Mouse (Mus musculus) midbrain, postnatal 0 days (tissue): ENCODE measurements at regions not wholly inside any gene's neighbourhood (a gene's known extent, or its start where the extent isn't known, plus 50 kb on each side); places are given as distances from the start of the nearest gene placed in this dataset.

Experiments used
- ATAC-seq: fragments of 200-750 bp; cut with Nextera tagmentation; 2 replicates; pipeline ENCODE4 v1.8.0; 2017; ENCODE audit warnings: moderate number of reproducible peaks, mild to moderate bottlenecking, moderate TSS enrichment, moderate library complexity; ENCODE audit not compliant: low FRiP score
- DNase-seq: peaks from one replicate; pipeline ENCODE4 v3.0.0-alpha.2; 2015; ENCODE audit warnings: low spot score
- H3K27ac ChIP-seq: fragments of 300-500 bp; sonication (generic); 2 replicates; pipeline ENCODE4 v1.5.1; 2014; ENCODE audit warnings: low read depth, mild to moderate bottlenecking, low read length, mixed read lengths
- H3K27me3 ChIP-seq: fragments of 300-500 bp; sonication (generic); 2 replicates; pipeline ENCODE4 v1.6.1; 2014; ENCODE audit warnings: low read length, control low read depth, mixed read lengths; ENCODE audit not compliant: insufficient read depth
- H3K36me3 ChIP-seq: fragments of 300-500 bp; sonication (generic); 2 replicates; pipeline ENCODE4 v1.6.1; 2014; ENCODE audit warnings: low read length, control low read depth, mixed read lengths; ENCODE audit not compliant: insufficient read depth
- H3K4me1 ChIP-seq: fragments of 300-500 bp; sonication (generic); 2 replicates; pipeline ENCODE4 v1.6.1; 2014; ENCODE audit warnings: mild to moderate bottlenecking, control low read depth, antibody characterized with exemption, low read length, mixed read lengths; ENCODE audit not compliant: insufficient read depth
- H3K4me2 ChIP-seq: fragments of 300-500 bp; sonication (generic); 2 replicates; pipeline ENCODE4 v1.6.1; 2014; ENCODE audit warnings: low read depth, mild to moderate bottlenecking, low read length, mixed read lengths; ENCODE audit not compliant: poor library complexity, severe bottlenecking
- H3K4me3 ChIP-seq: fragments of 300-500 bp; sonication (generic); 2 replicates; pipeline ENCODE4 v1.5.1; 2014; ENCODE audit warnings: low read depth, mild to moderate bottlenecking, low read length, moderate library complexity
- H3K9ac ChIP-seq: fragments of 300-500 bp; sonication (generic); replicated peaks from 2 replicates; pipeline ENCODE4 v1.6.1; 2014; ENCODE audit warnings: mild to moderate bottlenecking, low read length, moderate library complexity, mixed read lengths; ENCODE audit not compliant: poor library complexity, severe bottlenecking
- H3K9me3 ChIP-seq: fragments of 300-500 bp; sonication (generic); 2 replicates; pipeline ENCODE4 v1.6.1; 2016; ENCODE audit warnings: low read length, control low read depth
- CTCF ChIP-seq: IDR thresholded peaks from 2 replicates; pipeline ENCODE4 v1.5.1; 2016; ENCODE audit warnings: antibody characterized with exemption, mild to moderate bottlenecking
- WGBS: fragments of 180-500 bp; shearing (Covaris S2); extraction: QIAGEN DNeasy Blood & Tissue Kit; methylation state at CpG from one replicate; pipeline ENCODE4 v1.1.7; 2014; 5-methylcytosine and 5-hydroxymethylcytosine counted together

DNA sequence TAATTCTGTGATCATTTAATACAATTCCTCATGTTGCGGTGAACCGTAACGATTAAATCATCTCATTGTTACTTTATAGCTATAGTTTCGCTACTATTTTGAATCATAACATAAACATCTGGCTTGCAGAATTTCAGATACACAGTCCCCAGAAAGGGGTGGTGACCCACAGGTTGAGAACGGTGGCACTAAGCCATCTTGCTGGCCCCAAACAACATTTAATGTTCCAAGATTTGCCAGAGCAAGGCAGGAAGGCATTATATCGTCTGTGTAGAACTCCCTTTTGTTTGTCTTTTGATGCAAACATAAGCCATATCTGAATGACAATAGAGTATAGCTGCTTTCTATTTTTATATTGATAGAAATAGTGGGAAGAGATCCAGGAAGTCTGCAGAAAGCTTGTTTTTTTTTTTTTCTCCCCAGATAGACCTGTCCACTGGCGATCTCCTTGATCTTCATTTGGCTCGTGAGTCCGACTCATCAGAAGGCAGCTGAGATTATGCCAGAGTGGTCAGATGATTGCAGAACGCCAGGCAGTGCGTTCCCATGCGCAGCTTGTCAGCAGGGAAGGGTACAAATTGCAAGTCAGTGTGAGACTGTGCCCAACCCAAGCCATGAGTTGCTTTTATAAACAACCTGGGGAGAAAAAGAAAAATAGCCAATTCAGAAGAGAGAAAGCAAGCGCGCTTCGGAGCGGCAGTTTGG lies 213.9 kb downstream of the Dok5 start:
- 50% methylated on average over 16 of the region's 16 CpGs for WGBS
- Histone ChIP-seq H3K4me2 (no peak overlapping the region), H3K9me3 (no peaks in the 10 kb centered on the region), H3K4me1 (no peaks in the 10 kb centered on the region; the same call in 1 of the 2 replicates), H3K27ac (no peak overlapping the region), H3K36me3 (no peaks in the 10 kb centered on the region), H3K27me3 (no peaks in the 10 kb centered on the region), H3K9ac (no peak overlapping the region), H3K4me3 (no peak overlapping the region)
- DNase-seq, result peak; percentile 44
- no peak for ATAC-seq
- no peak for TF ChIP-seq CTCF

DNA sequence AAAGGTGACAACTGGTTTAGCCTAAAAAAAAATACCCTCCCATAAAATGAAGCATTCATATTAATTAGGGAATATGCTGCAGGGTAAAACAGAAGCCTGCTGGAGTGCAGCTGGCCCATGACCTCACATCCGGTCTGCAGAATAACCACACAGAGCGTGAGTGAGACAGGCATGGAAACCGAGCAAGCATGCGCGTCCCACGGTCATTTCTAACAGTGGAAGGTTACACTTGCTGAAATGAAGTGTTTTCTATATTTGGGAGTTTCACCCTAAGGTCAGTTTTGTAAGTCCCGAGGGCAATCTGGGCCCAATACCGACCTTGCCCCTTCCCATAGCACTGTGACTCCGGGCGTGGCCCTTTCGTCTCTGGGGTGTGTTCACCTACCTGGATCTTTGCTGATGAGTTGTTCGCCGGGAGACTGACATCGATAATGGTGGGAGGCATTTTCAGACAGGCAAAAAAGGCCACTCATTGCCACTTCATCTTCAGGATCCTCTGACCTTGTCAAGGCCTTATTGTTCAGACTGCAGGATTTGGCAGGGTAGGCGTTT lies 214.6 kb downstream of the Dok5 start:
- no peak for TF ChIP-seq CTCF
- H3K27ac ChIP-seq, result no peak overlapping the region
- H3K9me3 ChIP-seq, result no peaks in the 10 kb centered on the region
- no peaks in the 10 kb centered on the region for H3K36me3 ChIP-seq
- no peak for ATAC-seq
- H3K4me3 ChIP-seq, result no peak overlapping the region
- DNase-seq, result peak; percentile 41
- no peak overlapping the region for H3K9ac ChIP-seq
- no peaks in the 10 kb centered on the region for H3K27me3 ChIP-seq
- H3K4me1 ChIP-seq, result no peaks in the 10 kb centered on the region; the same call in 1 of the 2 replicates
- WGBS, result 81% methylated on average over 15 of the region's 15 CpGs
- H3K4me2 ChIP-seq, result no peak overlapping the region

DNA sequence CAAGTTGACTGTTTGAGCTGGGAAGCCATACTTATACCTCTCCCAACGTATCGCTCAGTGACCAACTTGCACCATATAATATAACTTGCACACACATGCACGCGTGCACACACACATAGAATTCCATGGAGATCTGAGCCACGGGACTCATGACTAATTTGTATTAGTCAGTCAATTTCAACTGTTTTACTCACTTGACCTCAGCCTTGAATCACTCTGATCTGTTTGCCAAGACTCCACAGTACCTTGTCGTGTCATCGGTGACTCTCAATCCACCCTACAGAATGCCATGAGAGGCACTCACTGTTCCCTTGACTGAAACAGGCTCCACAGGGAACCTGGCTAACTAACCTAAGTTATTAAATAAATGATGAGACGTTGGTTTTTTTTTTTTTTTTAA lies 215.6 kb downstream of the Dok5 start:
- H3K4me2 ChIP-seq, result no peak overlapping the region
- H3K9ac ChIP-seq, result no peak overlapping the region
- no peak overlapping the region for H3K27ac ChIP-seq
- H3K4me3 ChIP-seq, result no peak overlapping the region
- H3K36me3 ChIP-seq, result no peaks in the 10 kb centered on the region
- ATAC-seq (no peak), DNase-seq (no peak)
- TF ChIP-seq CTCF, result no peak
- no peaks in the 10 kb centered on the region; the same call in 1 of the 2 replicates for H3K4me1 ChIP-seq
- WGBS, result 88% methylated on average over 8 of the region's 8 CpGs
- no peaks in the 10 kb centered on the region for H3K27me3 ChIP-seq
- H3K9me3 ChIP-seq, result no peaks in the 10 kb centered on the region

DNA sequence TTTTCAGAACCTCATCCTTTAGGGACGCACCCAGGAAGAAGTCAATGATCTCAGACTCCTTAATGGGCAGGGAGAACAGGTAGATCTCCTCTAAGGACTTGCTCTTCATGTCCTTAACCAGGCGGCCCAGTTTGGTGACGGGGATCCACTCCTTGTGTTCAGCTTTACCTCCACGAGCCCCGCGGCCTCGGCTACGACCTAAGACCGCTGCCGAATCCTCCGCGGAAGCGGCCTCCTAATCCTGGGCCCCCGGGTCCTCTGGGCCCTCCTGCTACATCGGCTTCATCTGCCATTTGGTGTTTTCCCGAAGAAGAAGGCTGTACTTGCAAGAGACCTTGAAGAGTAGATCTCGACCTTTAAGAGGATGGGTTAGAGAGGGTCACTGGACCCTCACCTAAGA lies 223.0 kb downstream of the Dok5 start:
- Histone ChIP-seq H3K27me3 (no peaks in the 10 kb centered on the region), H3K4me1 (no peaks in the 10 kb centered on the region), H3K4me3 (no peak overlapping the region), H3K27ac (no peak overlapping the region), H3K9me3 (no peaks in the 10 kb centered on the region), H3K4me2 (no peak overlapping the region), H3K36me3 (no peaks in the 10 kb centered on the region), H3K9ac (no peak overlapping the region)
- ATAC-seq (no peak), DNase-seq (no peak)
- TF ChIP-seq CTCF, result no peak
- WGBS, result 95% methylated on average over 17 of the region's 17 CpGs

DNA sequence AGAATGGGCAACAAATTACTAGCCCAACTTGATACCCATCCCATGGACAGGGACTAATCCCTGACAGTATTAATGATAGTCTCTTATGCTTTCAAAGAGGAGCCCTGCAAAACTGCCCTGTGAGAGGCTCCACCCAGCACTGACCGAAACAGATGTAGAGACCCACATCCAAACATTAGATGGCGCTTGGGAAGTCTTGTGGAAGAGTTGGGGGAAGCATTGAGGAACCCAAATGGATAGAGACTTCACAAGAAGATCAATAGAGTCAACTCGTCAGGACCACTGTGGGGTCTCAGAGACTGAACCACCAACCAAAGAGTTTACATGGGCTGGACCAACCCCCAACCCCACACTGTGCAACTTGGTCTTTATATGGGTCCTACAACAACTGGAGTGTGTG lies 225.2 kb downstream of the Dok5 start:
- Histone ChIP-seq H3K9me3 (no peaks in the 10 kb centered on the region), H3K27me3 (no peaks in the 10 kb centered on the region), H3K4me3 (no peak overlapping the region), H3K36me3 (no peaks in the 10 kb centered on the region), H3K27ac (no peak overlapping the region), H3K9ac (no peak overlapping the region), H3K4me1 (no peaks in the 10 kb centered on the region), H3K4me2 (no peak overlapping the region)
- 82% methylated on average over 3 of the region's 3 CpGs for WGBS
- ATAC-seq (no peak), DNase-seq (no peak)
- no peak for TF ChIP-seq CTCF

DNA sequence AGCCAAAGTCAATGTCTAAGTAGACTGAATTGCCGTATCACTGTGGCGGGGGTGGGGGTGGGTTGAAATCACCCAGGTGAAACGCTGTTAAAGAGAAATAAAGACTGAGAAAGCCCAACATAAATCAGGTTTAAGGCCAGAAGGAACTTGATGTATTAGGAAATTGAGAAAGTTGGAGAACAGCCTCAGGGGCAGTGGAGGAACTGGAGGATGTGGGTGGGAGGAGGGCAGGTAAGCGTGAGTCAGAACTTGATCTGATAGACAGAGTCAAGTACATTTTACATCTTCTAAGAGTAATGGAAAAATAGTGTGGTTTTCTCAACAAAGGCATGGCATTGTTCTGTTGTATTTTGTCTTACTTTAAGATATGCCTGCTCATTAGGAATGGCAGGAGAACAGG lies 228.8 kb downstream of the Dok5 start:
- no peak overlapping the region for H3K9ac ChIP-seq
- no peak for TF ChIP-seq CTCF
- no peaks in the 10 kb centered on the region for H3K36me3 ChIP-seq
- no peak overlapping the region for H3K4me2 ChIP-seq
- WGBS, result 89% methylated on average over 4 of the region's 4 CpGs
- H3K4me1 ChIP-seq, result no peaks in the 10 kb centered on the region
- no peaks in the 10 kb centered on the region for H3K9me3 ChIP-seq
- no peak for ATAC-seq
- H3K27ac ChIP-seq, result no peak overlapping the region
- H3K4me3 ChIP-seq, result no peak overlapping the region
- no peak for DNase-seq
- no peaks in the 10 kb centered on the region for H3K27me3 ChIP-seq
